Mouse (Mus musculus): ENCODE results near the gene 2410004B18Rik.

DNA sequence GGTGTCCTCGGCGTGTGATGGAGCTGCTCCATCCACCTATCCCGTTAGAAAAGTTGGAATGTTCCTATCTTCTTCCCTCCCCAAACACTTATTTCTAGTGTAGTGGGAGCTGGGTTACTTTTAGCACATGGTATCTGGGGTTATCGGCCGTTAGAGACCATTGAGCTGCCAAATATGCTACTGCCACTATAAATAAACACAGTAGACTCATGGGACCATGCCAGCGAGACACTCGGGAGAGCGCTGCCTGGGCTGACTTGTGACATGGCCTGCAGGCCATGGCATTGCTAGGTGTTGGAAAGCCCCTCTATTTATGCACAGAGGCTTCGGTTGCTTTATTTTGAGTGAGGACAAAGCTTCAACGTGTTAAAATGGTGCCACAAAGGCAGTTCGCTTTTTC is 40.1 kb upstream of the 2410004B18Rik start:
- no peak for TF ChIP-seq CTCF (IDR thresholded peaks at IDR 0.05; ENCODE audit: low read depth)
- no peak for TF ChIP-seq EP300 (optimal IDR thresholded peaks at IDR 0.05)
